Mouse (Mus musculus) E14TG2a.4 (cell line): ENCODE results near the gene Glipr1l3.
"Not testable (repeated sequence)": the region's sequence is repeated elsewhere in the genome, so short reads cannot be mapped to it uniquely, and the experiment has no call there.

ENCODE experiments used
- CTCF ChIP-seq: conservative IDR thresholded peaks from 2 replicates; pipeline ENCODE4 v1.5.1; 2014; ENCODE audit warnings: low read length
- NANOG ChIP-seq: IDR thresholded peaks from 2 replicates; pipeline ENCODE4 v1.6.1; 2014; ENCODE audit warnings: borderline replicate concordance, low read length, mixed read lengths
- POU5F1 ChIP-seq: IDR thresholded peaks from 2 replicates; pipeline ENCODE4 v1.6.1; 2014; ENCODE audit warnings: low read length, borderline replicate concordance

DNA sequence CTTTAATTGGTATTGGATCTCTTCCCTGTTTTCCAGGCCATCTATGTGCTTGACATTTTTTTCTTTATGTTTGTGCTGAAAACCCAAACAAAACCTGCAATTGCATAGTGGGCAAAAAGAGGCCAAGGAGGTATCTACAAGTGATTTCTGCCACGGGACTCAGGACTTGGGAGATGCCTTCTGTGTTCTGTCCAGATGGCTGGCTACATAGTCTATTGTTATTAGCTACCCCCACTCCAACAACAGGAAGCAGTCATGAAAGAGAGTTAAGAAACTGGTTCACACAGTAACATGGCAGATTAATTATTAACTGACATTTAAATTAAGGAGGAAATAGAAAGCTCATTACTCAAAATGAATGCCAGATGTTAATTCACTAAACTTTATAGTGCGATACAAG, 35.0 kb downstream of the Glipr1l3 start:
- not testable (repeated sequence) for TF ChIP-seq CTCF, NANOG, POU5F1
